In the genomic region with DNA sequence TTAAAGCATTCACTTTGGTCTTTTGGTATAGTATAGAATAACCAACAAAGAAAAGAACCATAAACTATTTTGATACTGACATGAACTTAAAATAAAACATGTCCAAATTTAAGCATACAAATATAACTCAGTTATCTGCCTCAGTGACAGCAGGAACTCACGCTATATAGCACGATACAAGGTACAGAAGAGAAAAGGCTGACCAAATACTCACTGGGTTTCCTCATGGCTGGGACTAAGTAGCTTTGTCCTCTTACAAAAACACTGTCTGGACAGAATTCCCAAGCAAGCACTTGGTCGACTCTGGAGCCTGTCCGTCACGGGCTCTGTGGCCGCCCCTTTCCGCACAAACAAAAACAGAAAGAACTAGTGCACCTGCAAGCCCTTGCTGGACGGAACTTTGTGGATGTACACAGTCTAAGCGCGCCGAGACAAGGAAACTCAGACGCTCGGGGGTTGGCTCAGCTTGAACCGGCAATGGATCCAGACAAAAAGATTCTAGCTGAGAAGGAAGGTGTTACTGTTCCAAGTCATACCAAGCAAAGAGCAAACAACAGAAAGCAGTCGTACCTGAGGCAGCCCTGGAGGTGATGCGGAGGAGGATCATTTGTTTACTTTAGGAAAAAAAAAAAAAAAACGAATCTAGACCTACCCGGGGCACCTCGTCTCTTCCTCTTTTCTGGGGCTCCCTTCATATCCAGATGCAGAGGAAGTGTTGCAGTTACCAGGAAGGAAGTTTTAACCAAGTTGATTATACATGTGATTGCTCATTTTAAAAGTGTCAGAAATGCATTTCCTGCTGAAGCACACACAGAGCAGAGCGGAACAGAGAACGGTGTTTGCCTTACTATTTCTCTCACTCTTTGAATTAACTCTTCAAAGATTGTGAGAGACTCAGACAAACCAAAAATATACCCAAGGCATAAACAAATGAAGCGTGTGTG, we compare ENCODE assay signal across 8 mouse cellular contexts. TPM values are rescaled to one million over a fixed set of nuclear protein-coding genes. Genes with fewer than 3 reads are reported as not detected.
A peak's percentile ranks its signal among the peaks of the same experiment; 100 is the strongest.
DNase-seq lines count a peak whose midpoint lies in the region; ATAC-seq and TF ChIP-seq lines count a peak whose summit lies in the region.

Gene Pik3cg (minus strand): TSS at position 712 of the 944 bp plus-strand sequence.

- H3K9ac ChIP-seq in embryonic facial prominence, embryonic 15.5 days = no peak within 1 kb of the TSS
- H3K9ac ChIP-seq in kidney, postnatal 0 days (ENCODE audit: low read depth, low read length) = no peak within 1 kb of the TSS

- WGBS in embryonic facial prominence, embryonic 15.5 days = 58% methylated on average over 22 of the region's 22 CpGs
- WGBS in kidney, postnatal 0 days = 44% methylated on average over 22 of the region's 22 CpGs

- DNase-seq in ovary, postnatal 36 days (ENCODE audit: low spot score) = peak; percentile 36
- no peak for DNase-seq in ovary, adult 18-20 months (ENCODE audit: low spot score)
- DNase-seq in kidney, postnatal 0 days (ENCODE audit: low spot score) = peak; percentile 52
- DNase-seq in cerebellum, postnatal 25 days = no peak
- no peak for DNase-seq in gastrocnemius, postnatal 10 days
- no peak for DNase-seq in adrenal gland, postnatal 25 days

- no peak for TF ChIP-seq CTCF in kidney, postnatal 0 days (IDR thresholded peaks at IDR 0.05; ENCODE audit: low read depth)

- no peak for ATAC-seq in embryonic facial prominence, embryonic 15.5 days (ENCODE audit: insufficient number of reproducible peaks, low FRiP score, low TSS enrichment, low read depth)
- no peak for ATAC-seq in kidney, postnatal 0 days (replicated peaks; ENCODE audit: low FRiP score, low read depth)

- peak within 1 kb of the TSS; percentile 11; the same call in 1 of the 2 replicates for H3K4me3 ChIP-seq in embryonic facial prominence, embryonic 15.5 days (replicated peaks)
- peak within 1 kb of the TSS; percentile 20 for H3K4me3 ChIP-seq in kidney, postnatal 0 days (replicated peaks; ENCODE audit: low read depth, low read length)
- peak within 1 kb of the TSS; percentile 92 for H3K4me3 ChIP-seq in megakaryocyte, embryonic 14.5 days (replicated peaks)

- no peak within 1 kb of the TSS; the same call in 1 of the 2 replicates for H3K4me2 ChIP-seq in embryonic facial prominence, embryonic 15.5 days (replicated peaks)
- H3K4me2 ChIP-seq in kidney, postnatal 0 days (ENCODE audit: low read length) = peak within 1 kb of the TSS; percentile 38

- H3K4me1 ChIP-seq in embryonic facial prominence, embryonic 15.5 days = no peaks in the 10 kb centered on the region
- no peaks in the 10 kb centered on the region for H3K4me1 ChIP-seq in kidney, postnatal 0 days (replicated peaks; ENCODE audit: insufficient read depth, low read length)
- peaks cover 72% of the 10 kb centered on the region for H3K4me1 ChIP-seq in megakaryocyte, embryonic 14.5 days

- peak within 1 kb of the TSS; percentile 51 for H3K27ac ChIP-seq in embryonic facial prominence, embryonic 15.5 days (replicated peaks)
- H3K27ac ChIP-seq in kidney, postnatal 0 days = no peak within 1 kb of the TSS

- no peaks in the 10 kb centered on the region for H3K36me3 ChIP-seq in embryonic facial prominence, embryonic 15.5 days
- no peaks in the 10 kb centered on the region for H3K36me3 ChIP-seq in kidney, postnatal 0 days (ENCODE audit: insufficient read depth, low read length)
- peaks cover 35% of the 10 kb centered on the region for H3K36me3 ChIP-seq in megakaryocyte, embryonic 14.5 days (replicated peaks; ENCODE audit: low read length)

- no peaks in the 10 kb centered on the region for H3K27me3 ChIP-seq in embryonic facial prominence, embryonic 15.5 days
- H3K27me3 ChIP-seq in kidney, postnatal 0 days (ENCODE audit: insufficient read depth, low read length) = no peaks in the 10 kb centered on the region
- H3K27me3 ChIP-seq in megakaryocyte, embryonic 14.5 days (replicated peaks) = peaks cover 1% of the 10 kb centered on the region

- no peaks in the 10 kb centered on the region for H3K9me3 ChIP-seq in embryonic facial prominence, embryonic 15.5 days (replicated peaks)
- H3K9me3 ChIP-seq in kidney, postnatal 0 days (replicated peaks; ENCODE audit: low read length) = no peaks in the 10 kb centered on the region
- H3K9me3 ChIP-seq in megakaryocyte, embryonic 14.5 days = 0 out of 2 replicates have a peak, but pooled peaks cover 5% of the 10 kb centered on the region

RNA-seq across cellular contexts. Expression of gene Pik3cg, which starts in this region (rescaled TPM):
- polyA plus RNA-seq in embryonic facial prominence, embryonic 15.5 days (2015; fragmentation: Nextera tagmentation; extraction: Ambion mirVana) = 2.8 and 4.0 TPM in 2 replicates
- 1.6 TPM in 2 replicates for polyA plus RNA-seq in kidney, postnatal 0 days (2015; fragmentation: Nextera tagmentation; extraction: Ambion mirVana)
- 0.79 and 1.9 TPM in 2 replicates for polyA plus RNA-seq in megakaryocyte, embryonic 14.5 days (2012; ENCODE audit: insufficient read depth, low replicate concordance)
- 1 to 10 TPM; 2.0 to 3.6 TPM for total RNA-seq in gastrocnemius, postnatal 10 days (2021)
- 1.1 and 2.4 TPM in 2 replicates for total RNA-seq in adrenal gland, postnatal 25 days (2021)

Comparison
In these comparisons a context has a peak if more than half of its experiments do, and no peak if none do; other contexts are left out.
1. DNase-seq: peak in ovary, postnatal 36 days (single experiment) and kidney, postnatal 0 days (single experiment); none in ovary, adult 18-20 months (single experiment), cerebellum, postnatal 25 days (0 of 2), gastrocnemius, postnatal 10 days (single experiment) and adrenal gland, postnatal 25 days (single experiment).
2. H3K4me3 ChIP-seq: peak in every context shown above with its lines; median percentile 92 in megakaryocyte, embryonic 14.5 days; 20 in kidney, postnatal 0 days; 11 in embryonic facial prominence, embryonic 15.5 days.